In the genomic region with DNA sequence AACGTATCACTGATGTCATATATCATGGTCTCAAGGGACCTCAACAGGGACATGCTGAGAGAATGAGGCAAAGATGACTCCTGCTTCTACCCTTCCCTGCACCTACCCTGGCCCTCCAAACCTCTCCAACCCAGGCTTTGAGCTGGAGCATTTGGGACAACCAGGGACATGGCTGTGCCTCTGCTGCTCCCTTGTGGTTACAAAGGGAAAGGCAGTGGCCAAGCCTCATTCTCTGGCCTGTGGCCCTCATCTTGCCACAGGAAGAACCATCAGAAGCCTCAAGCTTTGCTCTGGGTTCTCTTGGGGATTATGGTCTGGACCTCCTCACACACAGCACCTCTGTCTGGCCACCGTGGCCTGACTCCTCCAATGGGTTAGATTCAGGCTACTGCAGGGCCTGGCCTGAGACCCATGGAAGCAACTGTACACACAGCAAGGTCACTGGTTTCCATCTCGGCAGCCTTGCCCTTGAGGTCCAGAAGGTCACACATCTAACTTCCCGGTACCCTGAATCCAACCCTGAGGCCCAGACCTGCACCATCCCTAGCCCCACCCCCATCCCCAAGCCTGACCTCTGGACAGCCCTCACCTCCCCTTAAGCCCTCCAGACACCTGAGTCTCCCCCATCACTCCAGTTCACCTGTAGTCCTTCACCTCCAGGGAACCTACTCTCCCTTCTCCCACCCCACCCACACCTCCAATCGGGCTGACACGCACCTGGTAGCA, we compare ENCODE assay signal across 8 mouse cellular contexts. TPM values are rescaled to one million over a fixed set of nuclear protein-coding genes. Genes with fewer than 3 reads are reported as not detected.
A peak's percentile ranks its signal among the peaks of the same experiment; 100 is the strongest.
DNase-seq lines count a peak whose midpoint lies in the region; ATAC-seq and TF ChIP-seq lines count a peak whose summit lies in the region.

No protein-coding gene starts in this region.

- H3K9me3 ChIP-seq in heart, embryonic 11.5 days (replicated peaks; ENCODE audit: control insufficient read depth, low read length) = no peaks in the 10 kb centered on the region
- H3K9me3 ChIP-seq in limb, embryonic 10.5 days (replicated peaks) = no peaks in the 10 kb centered on the region
- H3K9me3 ChIP-seq in midbrain, postnatal 0 days (ENCODE audit: low read length) = no peaks in the 10 kb centered on the region

- H3K36me3 ChIP-seq in heart, embryonic 11.5 days (ENCODE audit: control insufficient read depth, insufficient read depth, low read length) = no peaks in the 10 kb centered on the region
- no peaks in the 10 kb centered on the region for H3K36me3 ChIP-seq in kidney, adult 2 months (ENCODE audit: control insufficient read depth, insufficient read depth, low read length)
- no peaks in the 10 kb centered on the region for H3K36me3 ChIP-seq in limb, embryonic 10.5 days
- no peaks in the 10 kb centered on the region for H3K36me3 ChIP-seq in midbrain, postnatal 0 days (ENCODE audit: insufficient read depth, low read length)

- no peaks in the 10 kb centered on the region for H3K27me3 ChIP-seq in heart, embryonic 11.5 days (ENCODE audit: control insufficient read depth, insufficient read depth, low read length)
- H3K27me3 ChIP-seq in kidney, adult 2 months (replicated peaks; ENCODE audit: control insufficient read depth, insufficient read depth, low read length) = no peaks in the 10 kb centered on the region
- H3K27me3 ChIP-seq in limb, embryonic 10.5 days (ENCODE audit: low read depth, poor library complexity, severe bottlenecking) = no peaks in the 10 kb centered on the region
- H3K27me3 ChIP-seq in midbrain, postnatal 0 days (ENCODE audit: insufficient read depth, low read length) = no peaks in the 10 kb centered on the region

- peak; percentile 98; the same call in 1 of the 2 replicates for TF ChIP-seq CTCF in kidney, adult 2 months (conservative IDR thresholded peaks at IDR 0.05; ENCODE audit: insufficient read depth, insufficient read length, low read depth, low read length)
- TF ChIP-seq CTCF in midbrain, postnatal 0 days (IDR thresholded peaks at IDR 0.05) = peak; percentile 92

- no peak overlapping the region for H3K4me2 ChIP-seq in heart, embryonic 11.5 days
- no peak overlapping the region for H3K4me2 ChIP-seq in midbrain, postnatal 0 days (ENCODE audit: low read depth, low read length, poor library complexity, severe bottlenecking)

- DNase-seq in heart, adult 11 months = peak; percentile 97
- peak; percentile 65 to 77 for DNase-seq in cerebellum, postnatal 4 days (ENCODE audit: low spot score in 2 of 2)
- peak; percentile 72 for DNase-seq in gastrocnemius, postnatal 14 days
- DNase-seq in kidney, adult 2 months = peak; percentile 81
- DNase-seq in limb, embryonic 10.5 days (ENCODE audit: low spot score) = peak; percentile 76
- peak; percentile 61 for DNase-seq in midbrain, postnatal 0 days (ENCODE audit: low spot score)
- DNase-seq in spleen, postnatal 14 days (ENCODE audit: low spot score in 2 of 2) = peak; percentile 51 to 68

- no peak overlapping the region for H3K4me3 ChIP-seq in heart, embryonic 11.5 days (ENCODE audit: low read depth, low read length)
- H3K4me3 ChIP-seq in kidney, adult 2 months (ENCODE audit: insufficient read depth, low read depth, low read length) = no peak overlapping the region
- H3K4me3 ChIP-seq in limb, embryonic 10.5 days = no peak overlapping the region
- H3K4me3 ChIP-seq in midbrain, postnatal 0 days (ENCODE audit: low read depth, low read length) = no peak overlapping the region

- H3K4me1 ChIP-seq in heart, embryonic 11.5 days (ENCODE audit: control insufficient read depth, insufficient read depth, low read length) = peaks cover 5% of the 10 kb centered on the region; the same call in 1 of the 2 replicates
- H3K4me1 ChIP-seq in kidney, adult 2 months (ENCODE audit: control insufficient read depth, insufficient read depth, low read length) = peaks cover 10% of the 10 kb centered on the region; the same call in 1 of the 2 replicates
- H3K4me1 ChIP-seq in limb, embryonic 10.5 days = no peaks in the 10 kb centered on the region
- H3K4me1 ChIP-seq in midbrain, postnatal 0 days (ENCODE audit: insufficient read depth, low read length) = 0 out of 2 replicates have a peak, but pooled peaks cover 7% of the 10 kb centered on the region

- no peak; the same call in 1 of the 2 replicates for ATAC-seq in heart, embryonic 11.5 days (replicated peaks; ENCODE audit: insufficient number of reproducible peaks, low FRiP score, low TSS enrichment)
- no peak for ATAC-seq in midbrain, postnatal 0 days (ENCODE audit: low FRiP score)

- intact Hi-C loops in gastrocnemius, postnatal 14 days (cut with DNase I; ENCODE audit: low total_unique reads) = loop anchor here (2.0 to 5.0 kb wide), 2 partner anchors 43 to 98 kb away; a partner anchor contains a TSS

- TF ChIP-seq POLR2A in kidney, adult 2 months (IDR thresholded peaks at IDR 0.05; ENCODE audit: low read depth, low read length) = no peak

- H3K27ac ChIP-seq in heart, embryonic 11.5 days (ENCODE audit: low read depth, low read length) = no peak overlapping the region
- H3K27ac ChIP-seq in kidney, adult 2 months (ENCODE audit: insufficient read depth, low read depth, low read length) = no peak overlapping the region
- H3K27ac ChIP-seq in limb, embryonic 10.5 days = no peak overlapping the region
- no peak overlapping the region for H3K27ac ChIP-seq in midbrain, postnatal 0 days (ENCODE audit: low read depth, low read length)

- 58% methylated on average over 6 of the region's 6 CpGs for WGBS in heart, embryonic 11.5 days (ENCODE audit: insufficient replicate concordance)
- WGBS in kidney, adult 2 months = 53% methylated on average over 6 of the region's 6 CpGs
- WGBS in limb, embryonic 10.5 days = 64% methylated on average over 6 of the region's 6 CpGs
- WGBS in midbrain, postnatal 0 days = 65% methylated on average over 6 of the region's 6 CpGs

- H3K9ac ChIP-seq in heart, embryonic 11.5 days (ENCODE audit: low read depth, low read length) = no peak overlapping the region
- H3K9ac ChIP-seq in midbrain, postnatal 0 days (replicated peaks; ENCODE audit: low read length, poor library complexity, severe bottlenecking) = no peak overlapping the region

RNA-seq across cellular contexts. Expression of a gene that starts 47.1 kb away (rescaled TPM):
- 18.1 and 18.2 TPM in 2 replicates for polyA plus RNA-seq in heart, embryonic 11.5 days (2014; fragmentation: Nextera tagmentation; extraction: Ambion mirVana)
- total RNA-seq in gastrocnemius, postnatal 14 days (2021) = 1 to 10 TPM; 4.7 to 5.6 TPM
- 29.4 and 37.8 TPM in 2 replicates for polyA plus RNA-seq in kidney, adult 2 months (2012; rRNA removed)
- 27.9 and 28.4 TPM in 2 replicates for polyA plus RNA-seq in limb, embryonic 10.5 days (2016; fragmentation: Nextera tagmentation; extraction: Ambion mirVana)
- total RNA-seq in midbrain, postnatal 0 days (2014; rRNA removed) = 27.7 and 28.0 TPM in 2 replicates
- 17.9 and 18.3 TPM in 2 replicates for polyA plus RNA-seq in midbrain, postnatal 0 days (2015; fragmentation: Nextera tagmentation; extraction: Ambion mirVana)
